Mouse (Mus musculus): ENCODE data around the gene Zfp964.

DNA sequence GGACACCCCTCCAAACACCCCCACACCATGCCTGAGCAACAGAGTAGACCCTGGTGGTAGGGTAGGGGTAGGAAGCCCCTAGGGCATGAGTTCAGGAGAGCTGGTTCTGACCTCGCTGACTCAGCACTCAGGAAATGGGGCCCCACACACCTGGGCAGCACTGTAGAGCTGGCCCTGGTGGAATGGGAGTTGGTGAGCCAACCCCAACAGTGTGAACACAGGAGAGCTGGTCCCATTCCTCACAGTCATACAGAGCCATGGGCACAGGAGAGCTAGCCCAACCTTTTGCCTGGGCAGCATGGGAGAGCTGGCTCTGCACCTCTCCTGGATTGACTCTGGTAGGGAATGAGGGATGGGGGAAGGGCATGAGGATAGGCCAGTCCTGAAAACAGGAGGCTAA is 36.2 kb upstream of the Zfp964 start:
- TF ChIP-seq CTCF (IDR thresholded peaks at IDR 0.05 in 2 of 3, conservative IDR thresholded peaks at IDR 0.05 in 1 of 3; ENCODE audit: control insufficient read depth in 1 of 3, insufficient read depth in 1 of 3, low read depth in 2 of 3, low read length in 3 of 3, poor library complexity in 1 of 3, severe bottlenecking in 1 of 3) (no peak), CHD1 (IDR thresholded peaks at IDR 0.05; ENCODE audit: low read depth, low read length) (no peak), POLR2A (IDR thresholded peaks at IDR 0.05; ENCODE audit: control insufficient read depth in 1 of 2, insufficient read depth in 1 of 2, low read depth in 1 of 2, low read length in 2 of 2, poor library complexity in 1 of 2) (no peak), NELFE (IDR thresholded peaks at IDR 0.05; ENCODE audit: low read depth, low read length) (no peak), TAL1 (IDR thresholded peaks at IDR 0.05; ENCODE audit: low read length) (no peak), POLR2AphosphoS5 (IDR thresholded peaks at IDR 0.05; ENCODE audit: borderline replicate concordance, low read depth, low read length) (no peak), HCFC1 (IDR thresholded peaks at IDR 0.05; ENCODE audit: low read depth, low read length) (no peak), MAX (IDR thresholded peaks at IDR 0.05; ENCODE audit: low read length) (no peak), EP300 (IDR thresholded peaks at IDR 0.05; ENCODE audit: low read depth in 1 of 2, low read length in 2 of 2) (no peak), ETS1 (IDR thresholded peaks at IDR 0.05; ENCODE audit: low read depth, low read length) (no peak), GATA1 (IDR thresholded peaks at IDR 0.05; ENCODE audit: low read depth, low read length) (no peak), ZMIZ1 (IDR thresholded peaks at IDR 0.05; ENCODE audit: low read depth, low read length) (no peak), MAFK (IDR thresholded peaks at IDR 0.05; ENCODE audit: borderline replicate concordance, low read depth, low read length) (no peak)
